Mouse (Mus musculus) embryo, embryonic 9.5 days (tissue): Measurements from ENCODE around the gene Pigx.
"Not testable (repeated sequence)": the region's sequence is repeated elsewhere in the genome, so short reads cannot be mapped to it uniquely, and the experiment has no call there.

ENCODE experiments used
- DNase-seq: peaks from one replicate; pipeline ENCODE4 v3.0.0-alpha.2; 2017; ENCODE audit errors: extremely low spot score

The Pigx gene

GRCm38 (mm10) chr16:32108578-32108977 is 9.0 kb upstream of the Pigx start:
- no peak for DNase-seq

GRCm38 (mm10) chr16:32108170-32108569 is 8.6 kb upstream of the Pigx start:
- no peak for DNase-seq

DNA sequence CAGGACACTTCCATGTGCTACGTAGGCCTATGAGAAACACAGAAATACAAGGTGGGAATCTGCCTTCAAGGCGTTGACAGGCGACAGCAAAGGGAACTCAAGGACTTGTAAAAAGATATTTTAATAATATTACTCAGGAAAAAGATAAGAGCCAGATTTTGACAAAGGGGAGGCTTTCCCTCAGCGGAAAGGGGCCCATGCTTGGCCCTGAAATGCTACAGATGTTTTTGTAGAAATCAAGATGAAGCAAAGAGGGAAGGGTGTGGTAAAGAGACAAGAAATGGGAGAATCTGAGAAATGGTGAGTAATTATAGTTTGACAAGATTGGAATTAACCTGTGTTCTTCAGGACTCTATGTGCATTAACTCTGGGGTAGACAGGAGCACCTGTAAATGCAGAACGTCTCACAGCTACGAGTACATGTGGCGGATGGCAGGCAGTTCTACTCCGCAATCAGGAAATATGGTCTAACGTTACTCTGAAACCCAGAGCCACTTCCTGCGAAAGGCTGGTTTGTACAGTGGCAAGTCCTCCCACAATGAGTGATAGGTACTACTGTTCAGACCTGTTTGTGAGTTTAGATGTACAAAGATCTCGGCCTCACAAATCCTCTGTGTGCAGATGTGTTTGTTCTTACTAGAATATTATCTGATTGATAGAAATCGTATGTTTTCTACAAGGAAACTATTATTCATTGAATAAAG is 8.0 kb upstream of the Pigx start:
- no peak for DNase-seq

DNA sequence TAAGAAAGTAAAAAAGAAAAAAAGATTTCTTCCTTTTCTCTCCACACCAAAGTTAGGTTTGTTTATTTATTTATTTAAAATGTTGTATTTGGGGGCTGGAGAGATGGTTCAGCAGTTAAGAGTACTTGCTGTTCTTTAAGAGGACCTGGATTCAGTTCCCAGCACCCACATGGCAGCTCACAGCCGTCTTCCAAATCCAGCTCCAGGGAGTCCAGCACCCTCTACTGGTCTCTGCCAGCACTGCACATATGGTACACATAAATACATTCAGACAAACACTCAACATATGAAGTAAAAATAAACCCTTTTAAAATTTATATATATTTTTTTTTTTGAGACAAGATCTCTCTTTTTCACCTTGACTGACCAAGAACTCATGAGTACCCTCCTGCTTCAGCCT is 6.2 kb upstream of the Pigx start:
- DNase-seq, result no peak

DNA sequence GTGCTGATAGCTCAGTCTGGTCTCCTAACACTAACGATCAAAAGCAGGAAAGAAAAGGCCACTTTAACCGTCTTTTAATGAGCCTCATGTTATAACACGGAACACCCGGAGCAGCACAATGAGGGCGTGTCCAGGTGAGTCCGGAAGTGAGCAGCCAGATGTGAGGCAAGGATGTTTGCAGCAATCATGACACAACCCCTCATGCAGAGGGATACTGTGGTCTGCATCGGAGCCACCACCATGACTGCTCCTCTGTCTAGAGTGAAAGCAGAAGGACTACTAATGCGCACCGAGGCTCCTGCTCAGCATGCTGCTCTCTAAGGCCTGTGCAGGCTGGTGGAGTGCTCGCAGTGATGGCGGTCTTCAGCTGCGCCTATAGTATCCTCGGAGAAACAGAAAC is 2.8 kb upstream of the Pigx start:
- DNase-seq, result no peak

DNA sequence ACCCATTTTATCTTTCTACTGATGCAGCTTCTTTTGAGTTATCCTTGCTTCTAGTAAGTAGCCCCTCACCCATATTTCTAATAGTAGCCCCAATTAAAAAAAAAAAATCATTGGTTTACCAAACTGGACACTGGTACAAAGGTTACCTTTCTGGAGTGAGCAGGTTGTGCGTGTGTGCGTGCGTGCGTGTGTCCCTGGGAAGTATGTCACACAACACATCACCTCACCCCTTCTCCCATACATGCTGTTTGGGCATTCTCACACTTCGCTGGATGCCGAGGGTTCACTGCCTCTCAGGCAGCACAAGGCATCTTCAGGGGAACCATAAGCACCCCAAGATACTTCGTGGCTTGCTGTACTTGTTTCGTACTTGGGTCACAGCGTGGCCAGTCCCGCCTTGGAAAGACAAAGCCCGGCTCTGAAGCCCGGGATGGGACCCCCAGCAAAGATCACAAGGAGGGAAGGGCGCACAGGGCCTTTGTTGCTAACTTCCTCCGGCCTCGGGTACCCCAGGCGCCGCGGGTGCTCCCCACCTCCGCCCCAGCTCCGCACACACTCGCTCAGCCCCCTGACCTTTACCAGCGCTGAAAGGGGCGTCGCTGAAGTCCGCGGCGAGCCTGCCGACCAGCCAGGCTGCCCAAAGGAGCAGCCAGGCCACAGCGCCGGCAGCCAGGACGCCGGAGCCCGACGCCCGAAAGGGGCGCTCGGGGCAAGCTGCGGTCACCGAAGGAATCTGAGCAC is 473 bp downstream of the Pigx start:
- no peak for DNase-seq

DNA sequence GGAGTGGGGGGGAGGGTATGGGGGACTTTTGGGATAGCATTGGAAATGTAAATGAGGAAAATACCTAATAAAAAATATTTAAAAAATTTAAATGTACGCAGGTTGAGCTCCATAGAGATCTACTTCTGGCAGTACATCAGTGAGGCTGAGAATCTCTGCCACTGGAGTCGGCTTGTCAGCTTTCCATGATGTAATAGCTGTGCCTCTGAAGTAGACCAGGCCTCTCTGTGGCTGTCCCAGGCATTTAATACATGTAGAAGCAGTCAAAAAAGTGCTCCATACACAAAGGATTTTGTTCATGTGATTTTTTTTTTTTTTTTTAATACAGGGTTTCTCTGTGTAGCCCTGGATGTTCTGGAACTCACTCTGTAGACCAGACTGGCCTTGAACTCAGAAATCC is 1.8 kb downstream of the Pigx start:
- not testable (repeated sequence) for DNase-seq

- no peak for DNase-seq
These were observed 8.1 kb downstream of the Pigx start for GRCm38 (mm10) chr16:32091466-32091865.

DNA sequence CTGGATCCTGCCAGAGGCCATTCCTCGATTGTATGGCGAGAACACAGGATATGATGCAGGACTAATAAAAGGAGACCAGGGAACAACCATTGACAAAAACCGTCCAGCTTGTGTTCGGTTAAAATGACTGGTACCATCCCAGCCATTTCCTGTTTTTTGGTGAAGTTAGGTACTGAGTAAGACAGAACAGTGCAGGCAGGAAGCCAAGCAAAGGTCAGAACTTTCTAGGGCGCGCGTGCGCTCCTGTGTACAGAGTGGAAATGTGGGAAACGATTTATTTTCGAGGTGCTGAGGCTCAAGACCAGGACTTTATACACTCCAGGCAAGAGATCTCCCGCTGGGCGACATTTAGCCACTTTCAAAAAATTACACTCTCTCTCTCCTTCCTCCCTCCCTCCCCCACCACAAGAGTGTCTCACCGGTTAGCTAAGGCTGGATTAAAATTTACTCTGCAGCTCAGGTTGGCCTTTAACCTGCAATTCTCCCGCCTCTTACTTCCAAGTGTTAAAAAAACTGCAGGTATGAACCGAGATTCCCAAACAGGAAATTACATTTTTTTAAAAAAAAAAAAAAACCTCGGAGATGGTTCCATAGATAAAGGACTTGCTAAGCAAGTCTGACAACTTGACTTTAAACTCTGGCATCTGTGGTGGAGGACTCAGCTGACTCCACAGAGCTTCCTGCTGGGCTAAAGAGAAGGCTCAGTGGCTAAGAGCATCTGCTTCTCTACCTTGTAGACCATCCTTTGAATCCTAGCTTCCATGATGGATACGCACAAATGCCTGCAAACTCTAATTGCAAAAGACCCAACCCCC is 11.7 kb downstream of the Pigx start:
- no peak for DNase-seq

- peak; percentile 95 for DNase-seq
These were observed 20.5 kb downstream of the Pigx start, which contains the start of gene Pak2 for GRCm38 (mm10) chr16:32078991-32079511. TSS of gene Pak2 (minus strand) at chr16:32079342.

DNA sequence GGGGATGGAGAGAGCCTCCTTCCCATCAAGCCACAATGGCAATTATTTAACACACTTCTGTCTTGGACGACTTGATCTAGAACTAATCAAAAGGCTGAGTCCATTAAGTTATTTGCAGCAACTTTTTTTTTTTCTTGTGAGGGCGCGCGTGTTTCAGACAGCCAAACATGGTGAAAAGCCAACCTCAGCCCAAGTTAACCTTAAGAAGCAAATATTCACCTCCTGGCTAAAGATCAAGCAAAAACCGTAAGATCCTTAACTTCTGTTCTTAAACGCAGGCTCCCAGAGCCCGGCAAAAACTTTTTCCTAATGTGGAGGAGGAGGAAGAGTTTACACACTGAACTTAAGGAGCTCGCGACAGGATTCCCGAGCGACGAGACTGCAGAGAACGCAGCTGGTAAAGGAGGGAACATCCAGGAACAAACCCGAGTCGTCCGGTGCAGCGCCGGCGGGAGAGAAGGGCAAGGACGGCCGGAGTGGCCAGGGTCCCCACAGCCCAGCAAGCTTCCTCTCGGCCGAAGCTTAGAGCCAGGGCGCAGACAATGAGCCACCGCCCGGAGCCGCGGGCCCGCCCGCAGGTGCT is 21.0 kb downstream of the Pigx start:
- no peak for DNase-seq

- DNase-seq, result no peak
These were observed 21.7 kb downstream of the Pigx start for GRCm38 (mm10) chr16:32077648-32078407.

DNA sequence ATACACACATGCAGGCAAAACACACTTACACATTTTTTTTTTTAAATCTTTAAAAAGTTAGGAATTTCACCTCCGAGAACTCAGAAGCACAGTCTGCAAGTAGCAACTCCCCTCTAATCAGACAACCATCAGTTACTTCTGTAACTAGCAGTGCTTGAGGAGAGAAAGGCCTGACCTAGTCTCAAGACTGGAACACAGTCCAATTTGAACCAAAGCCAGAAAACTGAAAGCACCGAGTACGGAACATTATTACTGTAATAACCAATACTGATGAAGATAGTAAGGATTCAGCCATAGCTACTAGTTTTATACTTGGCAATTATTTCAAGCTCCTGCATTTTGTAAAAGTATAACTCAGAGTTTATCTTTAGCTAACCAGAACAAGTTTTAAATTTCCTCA is 23.1 kb downstream of the Pigx start:
- no peak for DNase-seq

DNA sequence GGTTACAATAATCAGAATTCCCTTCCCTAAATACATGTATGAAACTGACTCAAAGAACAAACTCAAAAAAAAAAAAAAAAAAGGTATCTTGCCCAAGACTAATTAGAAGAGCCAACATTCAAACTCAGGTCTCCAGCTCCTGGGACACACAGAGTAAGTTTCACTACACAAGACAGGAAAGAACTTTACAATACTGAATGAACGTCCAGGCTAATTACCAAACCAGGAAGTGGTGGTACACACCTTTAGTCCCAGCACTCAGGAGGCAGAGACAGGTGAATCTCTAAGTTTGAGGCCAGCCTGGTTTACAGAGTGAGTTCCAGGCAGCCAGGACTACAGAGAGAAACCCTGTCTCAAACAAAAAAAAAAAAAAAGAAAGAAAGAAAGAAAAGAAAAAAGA is 23.8 kb downstream of the Pigx start:
- no peak for DNase-seq

GRCm38 (mm10) chr16:32070070-32070469 is 29.5 kb downstream of the Pigx start:
- DNase-seq, result not testable (repeated sequence)

- DNase-seq, result no peak
These were observed 30.9 kb downstream of the Pigx start for GRCm38 (mm10) chr16:32068389-32069300.

- no peak for DNase-seq
These were observed 32.6 kb downstream of the Pigx start for GRCm38 (mm10) chr16:32066899-32067298.

- DNase-seq, result no peak
These were observed 35.6 kb downstream of the Pigx start for GRCm38 (mm10) chr16:32063900-32064299.

DNA sequence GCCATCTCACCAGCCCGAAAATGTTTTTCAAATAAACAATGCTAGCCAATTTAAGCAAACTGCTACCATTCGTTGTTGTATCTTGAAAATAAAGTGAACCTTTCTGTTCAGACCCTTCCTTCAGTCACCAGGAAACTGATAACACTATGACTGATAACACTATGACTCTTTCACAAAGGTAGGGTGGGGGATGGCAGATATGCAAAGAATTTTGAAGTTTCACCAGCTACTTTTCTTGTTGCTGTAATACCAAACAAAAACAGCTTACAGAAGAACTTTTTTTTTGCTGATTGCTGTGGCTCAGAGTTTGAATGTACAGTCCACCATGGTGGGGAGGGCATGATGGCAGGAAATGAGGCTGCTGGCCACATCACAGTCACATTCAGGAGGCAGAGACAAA is 37.3 kb downstream of the Pigx start:
- no peak for DNase-seq
